In genomic region chr7:123982010-123982409, GRCm38 (mm10) we compare ENCODE assay signal across 11 mouse cellular contexts. TPM values are rescaled to one million over a fixed set of nuclear protein-coding genes. Genes with fewer than 3 reads are reported as not detected.
A peak's percentile ranks its signal among the peaks of the same experiment; 100 is the strongest.
DNase-seq lines count a peak whose midpoint lies in the region; ATAC-seq and TF ChIP-seq lines count a peak whose summit lies in the region.
"Had no signal": no experiment of that assay in that cellular context is flagged by ENCODE, and none has a peak within 500 bp of the region (broad histone marks: within the 10 kb centered on the region; RNA-seq: fewer than 3 reads in every experiment).

No protein-coding gene starts in this region.

- TF ChIP-seq CTCF in cortical plate, adult 2 months (IDR thresholded peaks at IDR 0.05; ENCODE audit: extremely low read depth, insufficient read depth, low read length): no peak

- no peak overlapping the region for H3K9ac ChIP-seq in heart, embryonic 16.5 days (ENCODE audit: low read length)
- H3K9ac ChIP-seq in midbrain, embryonic 14.5 days (replicated peaks; ENCODE audit: low read length): peak overlapping the region; percentile 31; the same call in 1 of the 2 replicates

- H3K36me3 ChIP-seq in heart, embryonic 16.5 days (ENCODE audit: control insufficient read depth, insufficient read depth): no peaks in the 10 kb centered on the region
- no peaks in the 10 kb centered on the region for H3K36me3 ChIP-seq in hindbrain, embryonic 10.5 days
- H3K36me3 ChIP-seq in midbrain, embryonic 14.5 days (ENCODE audit: control insufficient read depth, insufficient read depth, low read length): no peaks in the 10 kb centered on the region

- no peak for TF ChIP-seq POLR2A in cortical plate, adult 2 months (IDR thresholded peaks at IDR 0.05; ENCODE audit: extremely low read depth, insufficient read depth, low read length)

- no peaks in the 10 kb centered on the region; the same call in 1 of the 2 replicates for H3K9me3 ChIP-seq in heart, embryonic 16.5 days (replicated peaks; ENCODE audit: control insufficient read depth, low read length)
- no peaks in the 10 kb centered on the region for H3K9me3 ChIP-seq in hindbrain, embryonic 10.5 days
- no peaks in the 10 kb centered on the region for H3K9me3 ChIP-seq in midbrain, embryonic 14.5 days (ENCODE audit: control insufficient read depth, low read length)

- H3K4me1 ChIP-seq in heart, embryonic 16.5 days (ENCODE audit: control insufficient read depth, insufficient read depth, low read length): no peaks in the 10 kb centered on the region
- H3K4me1 ChIP-seq in cortical plate, adult 2 months (ENCODE audit: control insufficient read depth, insufficient read depth, low read length): no peaks in the 10 kb centered on the region
- peaks cover 17% of the 10 kb centered on the region for H3K4me1 ChIP-seq in hindbrain, embryonic 10.5 days (replicated peaks)
- H3K4me1 ChIP-seq in midbrain, embryonic 14.5 days (ENCODE audit: control insufficient read depth, insufficient read depth, low read length): 0 out of 2 replicates have a peak, but pooled peaks cover 3% of the 10 kb centered on the region

- peak overlapping the region; percentile 49 for H3K4me3 ChIP-seq in heart, embryonic 16.5 days (ENCODE audit: low read length)
- H3K4me3 ChIP-seq in cortical plate, adult 2 months (ENCODE audit: insufficient read depth, low read length): peak overlapping the region; percentile 57
- H3K4me3 ChIP-seq in hindbrain, embryonic 10.5 days: peak overlapping the region; percentile 72
- H3K4me3 ChIP-seq in midbrain, embryonic 14.5 days (replicated peaks; ENCODE audit: low read depth, low read length): peak overlapping the region; percentile 63

- peak overlapping the region; percentile 84 for H3K4me2 ChIP-seq in heart, embryonic 16.5 days (ENCODE audit: low read depth, low read length)
- peak overlapping the region; percentile 94 for H3K4me2 ChIP-seq in midbrain, embryonic 14.5 days (ENCODE audit: low read length)

- no peak overlapping the region for H3K27ac ChIP-seq in heart, embryonic 16.5 days (ENCODE audit: low read length)
- H3K27ac ChIP-seq in cortical plate, adult 2 months (ENCODE audit: insufficient read depth, low read length): no peak overlapping the region
- H3K27ac ChIP-seq in hindbrain, embryonic 10.5 days: no peak overlapping the region
- 0 out of 2 replicates have a peak overlapping the region, but pooled peaks have one; percentile 55 for H3K27ac ChIP-seq in midbrain, embryonic 14.5 days (replicated peaks; ENCODE audit: low read depth, low read length)

- no peak for ATAC-seq in heart, embryonic 16.5 days (replicated peaks; ENCODE audit: extremely low read depth, insufficient read depth, low FRiP score)
- no peak for ATAC-seq in midbrain, embryonic 14.5 days (ENCODE audit: low FRiP score, low TSS enrichment)
- ATAC-seq in megakaryocyte progenitor cell, adult 5-6 weeks (replicated peaks; ENCODE audit: poor library complexity): no peak

- DNase-seq in heart, adult 8-10 months (ENCODE audit: low spot score): no peak
- no peak for DNase-seq in hindbrain, embryonic 10.5 days (ENCODE audit: low spot score)
- peak; percentile 29 for DNase-seq in midbrain, embryonic 14.5 days
- DNase-seq in thymus, postnatal 0 days (ENCODE audit: low spot score): no peak
- DNase-seq in layer of hippocampus, postnatal 36 days: no peak
- DNase-seq: thymus, postnatal 25 days had no signal

- peaks cover 71% of the 10 kb centered on the region for H3K27me3 ChIP-seq in heart, embryonic 16.5 days (ENCODE audit: control insufficient read depth, insufficient read depth, low read length)
- H3K27me3 ChIP-seq in hindbrain, embryonic 10.5 days (ENCODE audit: insufficient read depth, poor library complexity, severe bottlenecking): peaks cover 80% of the 10 kb centered on the region
- peaks cover 54% of the 10 kb centered on the region for H3K27me3 ChIP-seq in midbrain, embryonic 14.5 days (ENCODE audit: control insufficient read depth, insufficient read depth, low read length)

- WGBS in heart, embryonic 16.5 days: 4% methylated on average over 5 of the region's 5 CpGs
- 1% methylated on average over 5 of the region's 5 CpGs for WGBS in hindbrain, embryonic 10.5 days
- 4% methylated on average over 5 of the region's 5 CpGs for WGBS in midbrain, embryonic 14.5 days

RNA-seq across cellular contexts. Expression of gene Hs3st4, which starts 0.7 kb away (rescaled TPM):
- 0.36 and 0.53 TPM in 2 replicates for polyA plus RNA-seq in heart, embryonic 16.5 days (2015; fragmentation: Nextera tagmentation; extraction: Ambion mirVana)
- under 1 TPM in 2 of 4 experiments, not detected in 2; 0.09 to 0.11 TPM for total RNA-seq in heart, adult 8-10 months (2022)
- 34.4 and 39.7 TPM in 2 replicates for polyA plus RNA-seq in cortical plate, adult 2 months (2012; rRNA removed)
- 0.07 and 0.22 TPM in 2 replicates for polyA plus RNA-seq in hindbrain, embryonic 10.5 days (2016; fragmentation: Nextera tagmentation; extraction: Ambion mirVana)
- polyA plus RNA-seq in midbrain, embryonic 14.5 days (2014; fragmentation: Nextera tagmentation; extraction: Ambion mirVana): 10.9 and 15.4 TPM in 2 replicates
- polyA plus RNA-seq in thymus, postnatal 0 days (2015; fragmentation: Nextera tagmentation; extraction: Ambion mirVana): not detected in 2 replicates
- total RNA-seq in megakaryocyte progenitor cell, adult 5-6 weeks (2015): not detected in 2 replicates
- total RNA-seq in megakaryocyte progenitor cell, adult 5-6 weeks (2017): not detected in 2 replicates
- 100 to 1,000 TPM in 1 of 2 experiments, 10 to 100 TPM in 1; 86.3 to 107 TPM for total RNA-seq in layer of hippocampus, postnatal 36 days (2021)
- total RNA-seq: CH12.LX had no signal
- polyA plus RNA-seq: liver, embryonic 16.5 days had no signal
